Mouse (Mus musculus) lung, postnatal 0 days (tissue): ENCODE measurements around the gene Higd1a. TPM values are rescaled to one million over a fixed set of nuclear protein-coding genes. Genes with fewer than 3 reads are reported as not detected.

Experiments
- ATAC-seq: fragments of 200-750 bp; cut with Nextera tagmentation; 2 replicates; pipeline ENCODE4 v1.8.0; 2017; ENCODE audit warnings: moderate library complexity
- DNase-seq: peaks from one replicate; pipeline ENCODE4 v3.0.0-alpha.2; 2016; ENCODE audit warnings: low spot score
- H3K27ac ChIP-seq: fragments of 300-500 bp; sonication (generic); 2 replicates; pipeline ENCODE4 v1.5.1; 2014; ENCODE audit warnings: antibody characterized with exemption, mild to moderate bottlenecking, low read length, mixed read lengths
- H3K27me3 ChIP-seq: fragments of 300-500 bp; sonication (generic); replicated peaks from 2 replicates; pipeline ENCODE4 v1.6.1; 2014; ENCODE audit warnings: low read length, mixed read lengths; ENCODE audit not compliant: insufficient read depth
- H3K36me3 ChIP-seq: fragments of 300-500 bp; sonication (generic); 2 replicates; pipeline ENCODE4 v1.6.1; 2014; ENCODE audit warnings: low read length, mixed read lengths; ENCODE audit not compliant: insufficient read depth
- H3K4me1 ChIP-seq: fragments of 300-500 bp; sonication (generic); 2 replicates; pipeline ENCODE4 v1.6.1; 2014; ENCODE audit warnings: antibody characterized with exemption, low read depth, low read length, mixed read lengths; ENCODE audit not compliant: insufficient read depth
- H3K4me2 ChIP-seq: fragments of 300-500 bp; sonication (generic); replicated peaks from 2 replicates; pipeline ENCODE4 v1.6.1; 2014; ENCODE audit warnings: low read depth, mild to moderate bottlenecking, low read length, moderate library complexity, mixed read lengths
- H3K4me3 ChIP-seq: fragments of 300-500 bp; sonication (generic); 2 replicates; pipeline ENCODE4 v1.5.1; 2014; ENCODE audit warnings: low read depth, low read length
- H3K9ac ChIP-seq: fragments of 300-500 bp; sonication (generic); replicated peaks from 2 replicates; pipeline ENCODE4 v1.6.1; 2014; ENCODE audit warnings: low read depth, mild to moderate bottlenecking
- H3K9me3 ChIP-seq: fragments of 300-500 bp; sonication (generic); 2 replicates; pipeline ENCODE4 v1.6.1; 2016; ENCODE audit warnings: low read length, mixed read lengths
- CTCF ChIP-seq: IDR thresholded peaks from 2 replicates; pipeline ENCODE4 v1.5.1; 2016; ENCODE audit warnings: antibody characterized with exemption, mild to moderate bottlenecking
- EP300 ChIP-seq: IDR thresholded peaks from 2 replicates; pipeline ENCODE4 v1.6.1; 2016; ENCODE audit warnings: antibody characterized with exemption, mild to moderate bottlenecking, control low read depth
- WGBS: fragments of 180-500 bp; shearing (Covaris S2); extraction: QIAGEN DNeasy Blood & Tissue Kit; methylation state at CpG from one replicate; pipeline ENCODE4 v1.1.7; 2014; 5-methylcytosine and 5-hydroxymethylcytosine counted together
- polyA plus RNA-seq: library from polyadenylated mRNA; unstranded; fragments of >200 nt; fragmentation: Nextera tagmentation; extraction: Ambion mirVana; gene quantifications from 2 replicates; pipeline ENCODE4 v1.2.1, GENCODE M21; 2015

The Higd1a gene
- polyA plus RNA-seq, 1 experiment from 2014 or later = 206 TPM

- 83% methylated on average over 2 of the region's 2 CpGs for WGBS
- no peak for DNase-seq
- H3K9me3 ChIP-seq = no peaks in the 10 kb centered on the region
These were observed 14.0 kb upstream of the Higd1a start for GRCm38 (mm10) chr9:121872062-121872683.

GRCm38 (mm10) chr9:121869973-121870515 is 11.9 kb upstream of the Higd1a start:
- no peak overlapping the region for H3K27ac ChIP-seq
- H3K27me3 ChIP-seq = no peaks in the 10 kb centered on the region
- ATAC-seq (no peak), DNase-seq (no peak)
- no peak overlapping the region for H3K4me3 ChIP-seq
- H3K9ac ChIP-seq = no peak overlapping the region
- 62% methylated on average over 4 of the region's 4 CpGs for WGBS
- H3K36me3 ChIP-seq = no peaks in the 10 kb centered on the region
- TF ChIP-seq CTCF (no peak), EP300 (no peak)
- no peaks in the 10 kb centered on the region; the same call in 1 of the 2 replicates for H3K4me1 ChIP-seq
- H3K9me3 ChIP-seq = no peaks in the 10 kb centered on the region
- no peak overlapping the region for H3K4me2 ChIP-seq

More at GRCm38 (mm10) chr9:121872062-121872683, 14.0 kb upstream of the Higd1a start:
- Histone ChIP-seq H3K4me1 (no peaks in the 10 kb centered on the region; the same call in 1 of the 2 replicates), H3K4me3 (no peak overlapping the region), H3K4me2 (no peak overlapping the region), H3K9ac (no peak overlapping the region), H3K36me3 (no peaks in the 10 kb centered on the region), H3K27me3 (no peaks in the 10 kb centered on the region), H3K27ac (no peak overlapping the region)
- TF ChIP-seq CTCF = no peak
- TF ChIP-seq EP300 = no peak
- ATAC-seq = no peak

GRCm38 (mm10) chr9:121869432-121869831 is 11.3 kb upstream of the Higd1a start:
- Histone ChIP-seq H3K36me3 (no peaks in the 10 kb centered on the region), H3K27ac (no peak overlapping the region), H3K27me3 (no peaks in the 10 kb centered on the region), H3K4me3 (no peak overlapping the region), H3K9ac (no peak overlapping the region), H3K4me2 (no peak overlapping the region), H3K4me1 (no peaks in the 10 kb centered on the region; the same call in 1 of the 2 replicates), H3K9me3 (no peaks in the 10 kb centered on the region)
- WGBS = 81% methylated on average over 5 of the region's 5 CpGs
- DNase-seq = no peak
- no peak for ATAC-seq
- no peak for TF ChIP-seq EP300

- peak overlapping the region; percentile 59 for H3K27ac ChIP-seq
- ATAC-seq = peak; percentile 50
- H3K4me3 ChIP-seq = no peak overlapping the region
- no peak for TF ChIP-seq CTCF
- no peaks in the 10 kb centered on the region for H3K9me3 ChIP-seq
- no peak overlapping the region for H3K9ac ChIP-seq
- peak; percentile 40 for DNase-seq
- no peak overlapping the region for H3K4me2 ChIP-seq
- no peaks in the 10 kb centered on the region for H3K27me3 ChIP-seq
- WGBS = 54% methylated on average over 6 of the region's 6 CpGs
- no peaks in the 10 kb centered on the region for H3K36me3 ChIP-seq
- H3K4me1 ChIP-seq = no peaks in the 10 kb centered on the region; the same call in 1 of the 2 replicates
These were observed 10.1 kb upstream of the Higd1a start for GRCm38 (mm10) chr9:121868236-121868635.

- no peak overlapping the region for H3K9ac ChIP-seq
- no peaks in the 10 kb centered on the region for H3K9me3 ChIP-seq
- H3K4me2 ChIP-seq = no peak overlapping the region
- no peaks in the 10 kb centered on the region for H3K36me3 ChIP-seq
- ATAC-seq (peak; percentile 67), DNase-seq (peak; percentile 89)
- peak overlapping the region; percentile 62 for H3K27ac ChIP-seq
- no peaks in the 10 kb centered on the region for H3K27me3 ChIP-seq
- no peaks in the 10 kb centered on the region; the same call in 1 of the 2 replicates for H3K4me1 ChIP-seq
- WGBS = 47% methylated on average over 6 of the region's 6 CpGs
- peak; percentile 52; the same call in 1 of the 2 replicates for TF ChIP-seq EP300
- TF ChIP-seq CTCF = no peak
- H3K4me3 ChIP-seq = no peak overlapping the region
These were observed 9.5 kb upstream of the Higd1a start for GRCm38 (mm10) chr9:121867632-121868031.

GRCm38 (mm10) chr9:121865425-121866008 is 7.4 kb upstream of the Higd1a start:
- TF ChIP-seq EP300 (no peak), CTCF (no peak)
- H3K4me2 ChIP-seq = no peak overlapping the region
- no peak overlapping the region for H3K9ac ChIP-seq
- no peak overlapping the region for H3K4me3 ChIP-seq
- WGBS = 44% methylated on average over 3 of the region's 3 CpGs
- ATAC-seq (peak; percentile 52), DNase-seq (peak; percentile 33)
- H3K9me3 ChIP-seq = no peaks in the 10 kb centered on the region
- H3K36me3 ChIP-seq = no peaks in the 10 kb centered on the region
- H3K27me3 ChIP-seq = no peaks in the 10 kb centered on the region
- no peaks in the 10 kb centered on the region; the same call in 1 of the 2 replicates for H3K4me1 ChIP-seq
- H3K27ac ChIP-seq = no peak overlapping the region
